Mouse (Mus musculus): ENCODE data around the gene Srsf6. TPM values are rescaled to one million over a fixed set of nuclear protein-coding genes. Genes with fewer than 3 reads are reported as not detected.
"Not testable (repeated sequence)": the region's sequence is repeated elsewhere in the genome, so short reads cannot be mapped to it uniquely, and the experiment has no call there.

The Srsf6 gene
- 265 and 280 TPM in 2 replicates for polyA plus RNA-seq (2014; fragmentation: Nextera tagmentation; extraction: Ambion mirVana)

GRCm38 (mm10) chr2:162931123-162931673, at the start of gene Srsf6:
TSS of gene Srsf6 (plus strand) at chr2:162931528.
- peaks cover 2% of the 10 kb centered on the region; the same call in 1 of the 2 replicates for H3K27me3 ChIP-seq (ENCODE audit: control insufficient read depth, insufficient read depth, low read length)
- H3K4me1 ChIP-seq (replicated peaks; ENCODE audit: control insufficient read depth, insufficient read depth, low read length) = 0 out of 2 replicates have a peak, but pooled peaks cover 5% of the 10 kb centered on the region
- peak within 1 kb of the TSS; percentile 100 for H3K4me3 ChIP-seq (ENCODE audit: low read depth, low read length)
- WGBS = under 1% methylated on average over 46 of the region's 68 CpGs
- peak within 1 kb of the TSS; percentile 64 for H3K4me2 ChIP-seq (replicated peaks; ENCODE audit: low read depth, low read length)
- H3K9ac ChIP-seq (ENCODE audit: low read depth, low read length) = peak within 1 kb of the TSS; percentile 100
- H3K36me3 ChIP-seq (ENCODE audit: control insufficient read depth, insufficient read depth, low read length) = peaks cover 14% of the 10 kb centered on the region
- peak; percentile 99 for DNase-seq (ENCODE audit: low spot score)
- H3K9me3 ChIP-seq (ENCODE audit: control insufficient read depth, low read length) = no peaks in the 10 kb centered on the region
- ATAC-seq (ENCODE audit: low FRiP score) = peak; percentile 93
- peak within 1 kb of the TSS; percentile 95 for H3K27ac ChIP-seq (ENCODE audit: low read depth, low read length)

GRCm38 (mm10) chr2:162884101-162884500, 47.2 kb upstream of the Srsf6 start:
- Histone ChIP-seq H3K27ac (ENCODE audit: low read depth, low read length) (no peak overlapping the region), H3K9ac (ENCODE audit: low read depth, low read length) (no peak overlapping the region), H3K4me1 (replicated peaks; ENCODE audit: control insufficient read depth, insufficient read depth, low read length) (no peaks in the 10 kb centered on the region), H3K4me2 (replicated peaks; ENCODE audit: low read depth, low read length) (no peak overlapping the region), H3K36me3 (ENCODE audit: control insufficient read depth, insufficient read depth, low read length) (no peaks in the 10 kb centered on the region), H3K4me3 (ENCODE audit: low read depth, low read length) (no peak overlapping the region), H3K27me3 (ENCODE audit: control insufficient read depth, insufficient read depth, low read length) (no peaks in the 10 kb centered on the region), H3K9me3 (ENCODE audit: control insufficient read depth, low read length) (no peaks in the 10 kb centered on the region)
- no peak for DNase-seq (ENCODE audit: low spot score)
- no peak for ATAC-seq (ENCODE audit: low FRiP score)
- 82% methylated on average over 2 of the region's 2 CpGs for WGBS

- Histone ChIP-seq H3K9ac (ENCODE audit: low read depth, low read length) (no peak overlapping the region), H3K4me3 (ENCODE audit: low read depth, low read length) (no peak overlapping the region), H3K4me1 (replicated peaks; ENCODE audit: control insufficient read depth, insufficient read depth, low read length) (no peaks in the 10 kb centered on the region), H3K27ac (ENCODE audit: low read depth, low read length) (no peak overlapping the region), H3K4me2 (replicated peaks; ENCODE audit: low read depth, low read length) (no peak overlapping the region), H3K36me3 (ENCODE audit: control insufficient read depth, insufficient read depth, low read length) (no peaks in the 10 kb centered on the region), H3K27me3 (ENCODE audit: control insufficient read depth, insufficient read depth, low read length) (no peaks in the 10 kb centered on the region), H3K9me3 (ENCODE audit: control insufficient read depth, low read length) (no peaks in the 10 kb centered on the region)
- WGBS = 80% methylated on average over 5 of the region's 5 CpGs
- DNase-seq (ENCODE audit: low spot score) (no peak), ATAC-seq (ENCODE audit: low FRiP score) (no peak)
Observed at GRCm38 (mm10) chr2:162887121-162887520, 44.2 kb upstream of the Srsf6 start.

GRCm38 (mm10) chr2:162888677-162889076, 42.7 kb upstream of the Srsf6 start:
- H3K36me3 ChIP-seq (ENCODE audit: control insufficient read depth, insufficient read depth, low read length) = no peaks in the 10 kb centered on the region
- 93% methylated on average over 8 of the region's 8 CpGs for WGBS
- no peak overlapping the region for H3K27ac ChIP-seq (ENCODE audit: low read depth, low read length)
- DNase-seq (ENCODE audit: low spot score) = no peak
- H3K4me3 ChIP-seq (ENCODE audit: low read depth, low read length) = no peak overlapping the region
- no peaks in the 10 kb centered on the region for H3K9me3 ChIP-seq (ENCODE audit: control insufficient read depth, low read length)
- H3K4me2 ChIP-seq (replicated peaks; ENCODE audit: low read depth, low read length) = no peak overlapping the region
- no peak overlapping the region for H3K9ac ChIP-seq (ENCODE audit: low read depth, low read length)
- no peaks in the 10 kb centered on the region for H3K4me1 ChIP-seq (replicated peaks; ENCODE audit: control insufficient read depth, insufficient read depth, low read length)
- H3K27me3 ChIP-seq (ENCODE audit: control insufficient read depth, insufficient read depth, low read length) = no peaks in the 10 kb centered on the region
- ATAC-seq (ENCODE audit: low FRiP score) = no peak

- 73% methylated on average over 7 of the region's 7 CpGs for WGBS
- H3K4me3 ChIP-seq (ENCODE audit: low read depth, low read length) = no peak overlapping the region
- H3K36me3 ChIP-seq (ENCODE audit: control insufficient read depth, insufficient read depth, low read length) = no peaks in the 10 kb centered on the region
- no peak overlapping the region for H3K4me2 ChIP-seq (replicated peaks; ENCODE audit: low read depth, low read length)
- H3K27me3 ChIP-seq (ENCODE audit: control insufficient read depth, insufficient read depth, low read length) = no peaks in the 10 kb centered on the region
- no peak for ATAC-seq (ENCODE audit: low FRiP score)
- no peak overlapping the region for H3K27ac ChIP-seq (ENCODE audit: low read depth, low read length)
- H3K9ac ChIP-seq (ENCODE audit: low read depth, low read length) = no peak overlapping the region
- H3K4me1 ChIP-seq (replicated peaks; ENCODE audit: control insufficient read depth, insufficient read depth, low read length) = no peaks in the 10 kb centered on the region
- no peaks in the 10 kb centered on the region for H3K9me3 ChIP-seq (ENCODE audit: control insufficient read depth, low read length)
- no peak for DNase-seq (ENCODE audit: low spot score)
Observed at GRCm38 (mm10) chr2:162889191-162889590, 42.1 kb upstream of the Srsf6 start.

- Histone ChIP-seq H3K27me3 (ENCODE audit: control insufficient read depth, insufficient read depth, low read length) (no peaks in the 10 kb centered on the region), H3K9ac (ENCODE audit: low read depth, low read length) (no peak overlapping the region), H3K4me1 (replicated peaks; ENCODE audit: control insufficient read depth, insufficient read depth, low read length) (no peaks in the 10 kb centered on the region), H3K4me3 (ENCODE audit: low read depth, low read length) (no peak overlapping the region), H3K4me2 (replicated peaks; ENCODE audit: low read depth, low read length) (no peak overlapping the region), H3K27ac (ENCODE audit: low read depth, low read length) (no peak overlapping the region), H3K9me3 (ENCODE audit: control insufficient read depth, low read length) (no peaks in the 10 kb centered on the region), H3K36me3 (ENCODE audit: control insufficient read depth, insufficient read depth, low read length) (no peaks in the 10 kb centered on the region)
- no peak for ATAC-seq (ENCODE audit: low FRiP score)
- 76% methylated on average over 12 of the region's 12 CpGs for WGBS
- DNase-seq (ENCODE audit: low spot score) = no peak
Observed at GRCm38 (mm10) chr2:162889731-162890130, 41.6 kb upstream of the Srsf6 start.

- ATAC-seq (ENCODE audit: low FRiP score); H3K27ac ChIP-seq (ENCODE audit: low read depth, low read length); DNase-seq (ENCODE audit: low spot score); H3K4me2 ChIP-seq (replicated peaks; ENCODE audit: low read depth, low read length); H3K9me3 ChIP-seq (ENCODE audit: control insufficient read depth, low read length); H3K4me3 ChIP-seq (ENCODE audit: low read depth, low read length); H3K36me3 ChIP-seq (ENCODE audit: control insufficient read depth, insufficient read depth, low read length); H3K4me1 ChIP-seq (replicated peaks; ENCODE audit: control insufficient read depth, insufficient read depth, low read length); H3K9ac ChIP-seq (ENCODE audit: low read depth, low read length); H3K27me3 ChIP-seq (ENCODE audit: control insufficient read depth, insufficient read depth, low read length): not testable (repeated sequence)
- 85% methylated on average over 3 of the region's 3 CpGs for WGBS
Observed at GRCm38 (mm10) chr2:162892979-162893378, 38.3 kb upstream of the Srsf6 start.

GRCm38 (mm10) chr2:162899256-162899655, 32.1 kb upstream of the Srsf6 start:
- not testable (repeated sequence) for H3K27ac ChIP-seq (ENCODE audit: low read depth, low read length); H3K4me3 ChIP-seq (ENCODE audit: low read depth, low read length); DNase-seq (ENCODE audit: low spot score); H3K9ac ChIP-seq (ENCODE audit: low read depth, low read length); H3K4me2 ChIP-seq (replicated peaks; ENCODE audit: low read depth, low read length); H3K27me3 ChIP-seq (ENCODE audit: control insufficient read depth, insufficient read depth, low read length); ATAC-seq (ENCODE audit: low FRiP score); H3K36me3 ChIP-seq (ENCODE audit: control insufficient read depth, insufficient read depth, low read length); H3K4me1 ChIP-seq (replicated peaks; ENCODE audit: control insufficient read depth, insufficient read depth, low read length); H3K9me3 ChIP-seq (ENCODE audit: control insufficient read depth, low read length)
- 92% methylated on average over 19 of the region's 20 CpGs for WGBS

GRCm38 (mm10) chr2:162899880-162900589, 31.3 kb upstream of the Srsf6 start:
- no peaks in the 10 kb centered on the region for H3K27me3 ChIP-seq (ENCODE audit: control insufficient read depth, insufficient read depth, low read length)
- H3K4me2 ChIP-seq (replicated peaks; ENCODE audit: low read depth, low read length) = no peak overlapping the region
- no peak overlapping the region for H3K27ac ChIP-seq (ENCODE audit: low read depth, low read length)
- peak; percentile 18 for DNase-seq (ENCODE audit: low spot score)
- no peaks in the 10 kb centered on the region for H3K9me3 ChIP-seq (ENCODE audit: control insufficient read depth, low read length)
- no peak for ATAC-seq (ENCODE audit: low FRiP score)
- 75% methylated on average over 12 of the region's 12 CpGs for WGBS
- H3K36me3 ChIP-seq (ENCODE audit: control insufficient read depth, insufficient read depth, low read length) = no peaks in the 10 kb centered on the region
- no peak overlapping the region for H3K9ac ChIP-seq (ENCODE audit: low read depth, low read length)
- no peaks in the 10 kb centered on the region for H3K4me1 ChIP-seq (replicated peaks; ENCODE audit: control insufficient read depth, insufficient read depth, low read length)
- no peak overlapping the region for H3K4me3 ChIP-seq (ENCODE audit: low read depth, low read length)

Data from hindbrain, embryonic 11.5 days (tissue).